Mouse (Mus musculus) midbrain, embryonic 10.5 days (tissue): Measurements from ENCODE around the gene Ms4a18. TPM values are rescaled to one million over a fixed set of nuclear protein-coding genes. Genes with fewer than 3 reads are reported as not detected.

Experiments
- DNase-seq: peaks from one replicate; pipeline ENCODE4 v3.0.0-alpha.2; 2017; ENCODE audit warnings: low spot score
- H3K27ac ChIP-seq: fragments of 300-500 bp; sonication (generic); replicated peaks from 2 replicates; pipeline ENCODE4 v1.5.1; 2016; ENCODE audit warnings: mild to moderate bottlenecking
- H3K27me3 ChIP-seq: fragments of 300-500 bp; sonication (generic); 2 replicates; pipeline ENCODE4 v1.6.1; 2016; ENCODE audit warnings: low read depth, mild to moderate bottlenecking; ENCODE audit not compliant: poor library complexity, severe bottlenecking
- H3K36me3 ChIP-seq: fragments of 300-500 bp; sonication (generic); 2 replicates; pipeline ENCODE4 v1.6.1; 2016; ENCODE audit warnings: mild to moderate bottlenecking, moderate library complexity
- H3K4me1 ChIP-seq: fragments of 300-500 bp; sonication (generic); 2 replicates; pipeline ENCODE4 v1.6.1; 2016
- H3K4me3 ChIP-seq: fragments of 300-500 bp; sonication (generic); 2 replicates; pipeline ENCODE4 v1.5.1; 2016; ENCODE audit warnings: mild to moderate bottlenecking, moderate library complexity
- H3K9me3 ChIP-seq: fragments of 300-500 bp; sonication (generic); replicated peaks from 2 replicates; pipeline ENCODE4 v1.6.1; 2016; ENCODE audit warnings: mild to moderate bottlenecking
- WGBS: fragments of 180-500 bp; shearing (Covaris S2); methylation state at CpG from one replicate; pipeline ENCODE4 v1.1.7; 2016; 5-methylcytosine and 5-hydroxymethylcytosine counted together
- polyA plus RNA-seq: library from polyadenylated mRNA; unstranded; fragments of >200 nt; fragmentation: Nextera tagmentation; extraction: Ambion mirVana; gene quantifications from 2 replicates; pipeline ENCODE4 v1.2.1, GENCODE M21; 2016

The Ms4a18 gene
- polyA plus RNA-seq, 1 experiment from 2014 or later, result not detected

DNA sequence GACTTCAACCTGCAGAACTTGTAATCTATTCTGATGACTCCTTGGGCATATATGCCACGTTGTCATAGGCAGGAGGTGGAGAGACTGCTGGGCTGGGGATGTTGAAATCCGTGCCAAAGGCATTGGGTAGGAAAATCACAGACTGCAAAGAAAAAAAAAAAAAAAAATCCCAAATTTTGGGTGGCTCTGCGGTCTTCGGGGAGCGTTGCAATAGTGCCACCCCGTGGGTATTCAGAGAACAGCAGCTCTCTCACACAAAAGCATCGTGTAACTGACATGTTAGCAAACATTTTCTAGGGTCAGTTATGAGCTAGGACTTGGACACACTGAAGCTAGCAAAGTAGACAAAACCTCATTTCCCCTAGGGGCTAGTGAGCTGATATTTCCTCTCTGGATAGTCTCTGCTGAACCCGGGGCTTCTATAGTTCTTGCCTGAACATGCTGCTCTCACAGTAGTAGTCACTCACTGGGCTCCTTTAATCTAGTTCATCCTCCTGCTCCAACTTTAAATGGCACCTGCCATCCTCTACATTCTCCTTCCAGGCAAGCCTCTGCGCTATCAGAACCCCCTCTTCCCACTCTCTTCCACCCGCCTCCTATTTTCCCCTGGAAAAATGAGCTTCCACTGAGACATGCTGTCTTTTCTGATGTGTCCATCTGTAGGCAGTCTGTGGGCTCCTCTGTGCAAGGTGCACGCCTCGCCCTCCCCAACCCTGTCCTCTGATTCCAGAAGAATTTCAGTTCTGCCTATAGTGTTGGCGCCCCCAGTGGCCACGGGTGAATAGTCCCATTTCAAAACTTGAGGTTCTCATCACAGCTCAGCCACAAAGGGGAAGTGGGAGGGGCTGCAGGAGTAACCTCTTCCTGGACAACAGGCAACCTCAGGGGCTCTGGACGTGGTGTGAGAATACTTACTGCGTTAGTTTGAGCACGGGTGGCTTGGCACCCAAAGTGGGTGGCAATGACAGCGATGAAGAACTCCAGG is 38.4 kb downstream of the Ms4a18 start:
- H3K27me3 ChIP-seq, result no peaks in the 10 kb centered on the region
- H3K36me3 ChIP-seq, result no peaks in the 10 kb centered on the region
- peaks cover 11% of the 10 kb centered on the region for H3K4me1 ChIP-seq
- WGBS, result 13% methylated on average over 18 of the region's 18 CpGs
- H3K4me3 ChIP-seq, result peak overlapping the region; percentile 26
- peak; percentile 76 for DNase-seq
- H3K9me3 ChIP-seq, result no peaks in the 10 kb centered on the region
- peak overlapping the region; percentile 25; the same call in 1 of the 2 replicates for H3K27ac ChIP-seq

DNA sequence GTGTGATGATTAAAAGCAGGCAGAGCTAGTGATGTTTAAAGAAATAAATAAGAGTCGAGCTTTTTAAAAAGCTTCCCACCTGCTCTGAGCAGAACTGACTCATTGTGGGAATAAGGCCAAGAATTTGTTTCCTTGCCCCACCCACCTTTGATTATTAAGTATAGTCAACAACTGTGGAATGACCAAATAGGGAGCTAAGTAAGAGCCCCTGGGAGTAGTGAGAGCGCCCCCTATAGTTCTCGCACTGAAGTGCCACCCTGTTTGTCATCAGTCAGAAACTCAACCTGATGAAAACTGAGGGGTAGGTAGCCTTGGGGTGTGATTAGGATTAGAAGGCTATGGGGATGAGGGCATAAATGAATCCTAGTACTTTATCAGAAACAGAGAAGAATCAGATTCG is 41.5 kb downstream of the Ms4a18 start:
- Histone ChIP-seq H3K27me3 (no peaks in the 10 kb centered on the region), H3K9me3 (0 out of 2 replicates have a peak, but pooled peaks cover 7% of the 10 kb centered on the region), H3K36me3 (no peaks in the 10 kb centered on the region), H3K4me1 (peaks cover 8% of the 10 kb centered on the region), H3K4me3 (no peak overlapping the region), H3K27ac (no peak overlapping the region)
- 60% methylated on average over 4 of the region's 4 CpGs for WGBS
- no peak for DNase-seq

DNA sequence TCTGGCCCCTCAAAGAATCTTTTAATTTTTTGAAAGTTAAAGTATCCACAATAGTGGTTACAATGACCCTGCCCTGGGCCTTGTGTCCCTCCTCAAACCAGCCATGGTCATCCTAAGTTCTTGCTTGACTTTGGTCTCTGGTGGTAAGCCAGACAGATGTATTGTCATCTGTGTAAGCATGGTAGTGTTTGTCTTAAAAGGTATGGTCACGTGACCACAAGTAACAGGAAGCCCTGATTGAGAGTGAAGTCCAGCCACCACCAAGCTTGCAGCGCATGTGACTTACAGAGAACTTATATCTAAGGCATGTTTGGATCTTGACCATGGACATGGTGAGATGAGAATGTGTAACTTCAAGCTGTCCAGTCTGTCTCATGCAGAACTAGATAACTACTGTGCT is 42.6 kb downstream of the Ms4a18 start:
- H3K27ac ChIP-seq, result no peak overlapping the region
- H3K4me3 ChIP-seq, result no peak overlapping the region
- no peaks in the 10 kb centered on the region for H3K27me3 ChIP-seq
- H3K9me3 ChIP-seq, result peaks cover 7% of the 10 kb centered on the region; the same call in 1 of the 2 replicates
- no peaks in the 10 kb centered on the region for H3K36me3 ChIP-seq
- DNase-seq, result no peak
- H3K4me1 ChIP-seq, result peaks cover 8% of the 10 kb centered on the region
- WGBS, result 86% methylated on average over 2 of the region's 2 CpGs

DNA sequence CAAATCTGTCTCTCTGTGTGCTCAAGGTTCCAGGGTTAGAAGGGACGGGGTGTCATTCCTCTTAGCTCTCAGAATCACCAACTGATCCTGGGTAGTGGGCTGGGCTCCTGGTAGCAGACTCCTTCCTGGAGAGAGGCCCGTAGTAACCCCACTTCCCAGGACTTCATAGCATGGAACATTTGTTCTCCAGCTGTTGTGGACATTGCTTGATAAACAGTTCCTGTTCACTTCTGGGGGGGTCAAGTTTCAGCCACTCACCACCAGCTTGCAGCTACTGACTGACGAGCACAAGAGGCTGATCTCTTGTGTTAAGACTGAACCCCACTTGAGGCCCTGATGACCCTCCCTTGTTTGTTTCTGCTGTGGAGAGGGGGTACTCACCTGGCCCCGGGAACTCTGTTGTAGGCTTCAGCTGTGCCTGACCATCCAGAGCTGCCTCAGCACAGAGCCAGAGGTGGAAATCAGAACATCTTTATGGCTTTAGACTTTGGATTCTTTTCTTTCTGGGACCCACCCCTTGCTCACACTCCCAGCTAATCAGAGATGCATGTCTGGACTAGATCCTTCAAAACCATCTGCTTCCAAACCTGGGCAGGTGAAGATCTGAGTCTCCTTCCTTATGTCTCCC is 43.5 kb downstream of the Ms4a18 start, which contains the start of gene Ms4a10:
TSS of gene Ms4a10 (minus strand) at position 433 of the 628 bp plus-strand sequence.
- no peaks in the 10 kb centered on the region for H3K27me3 ChIP-seq
- H3K4me3 ChIP-seq, result no peak within 1 kb of the TSS
- 68% methylated on average over 4 of the region's 4 CpGs for WGBS
- H3K4me1 ChIP-seq, result peaks cover 1% of the 10 kb centered on the region
- H3K9me3 ChIP-seq, result peaks cover 7% of the 10 kb centered on the region; the same call in 1 of the 2 replicates
- DNase-seq, result no peak
- no peak within 1 kb of the TSS for H3K27ac ChIP-seq
- no peaks in the 10 kb centered on the region for H3K36me3 ChIP-seq

DNA sequence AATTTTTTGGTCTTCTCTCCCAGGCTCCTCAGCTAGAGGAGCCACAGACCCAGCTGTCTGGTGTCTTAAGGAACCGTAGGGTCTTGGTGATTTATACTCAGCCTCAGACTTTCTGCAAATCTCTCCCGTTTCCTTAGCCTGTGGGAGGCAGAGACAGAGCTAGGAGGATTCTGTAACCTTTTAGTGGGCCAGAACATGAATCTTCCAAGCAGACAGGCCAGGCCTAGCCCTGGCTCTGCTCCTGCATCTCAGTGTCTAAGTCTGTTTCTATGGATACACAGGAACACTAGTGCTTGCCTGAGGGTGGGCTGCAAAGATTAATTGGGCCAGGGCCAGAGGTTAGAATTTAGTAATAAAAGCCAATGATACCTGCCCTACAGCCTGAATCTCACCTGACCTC is 44.6 kb downstream of the Ms4a18 start:
- no peaks in the 10 kb centered on the region for H3K4me1 ChIP-seq
- H3K27me3 ChIP-seq, result no peaks in the 10 kb centered on the region
- peaks cover 7% of the 10 kb centered on the region; the same call in 1 of the 2 replicates for H3K9me3 ChIP-seq
- H3K4me3 ChIP-seq, result no peak overlapping the region
- no peak overlapping the region for H3K27ac ChIP-seq
- H3K36me3 ChIP-seq, result no peaks in the 10 kb centered on the region
- no peak for DNase-seq
- WGBS, result 68% methylated on average over 2 of the region's 2 CpGs

DNA sequence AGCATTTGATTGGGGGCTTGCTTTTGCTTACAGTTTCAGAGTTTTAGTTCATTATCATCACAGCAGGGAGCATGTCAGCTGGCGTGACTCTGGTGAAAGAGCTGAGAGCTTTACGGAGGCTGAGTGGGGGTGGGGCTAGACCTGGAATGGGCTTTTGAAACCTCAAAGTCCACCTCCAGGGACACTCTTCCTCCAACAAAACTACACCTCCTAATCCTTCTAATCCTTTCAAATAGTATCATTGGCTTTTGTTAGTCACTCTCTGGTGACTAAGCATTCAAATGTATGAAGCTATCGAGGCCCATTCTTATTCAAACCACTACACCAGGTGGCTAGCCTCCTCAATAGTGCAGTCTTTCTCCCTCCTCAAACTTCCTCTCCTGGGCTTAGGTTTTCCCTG is 45.2 kb downstream of the Ms4a18 start:
- Histone ChIP-seq H3K9me3 (peaks cover 7% of the 10 kb centered on the region; the same call in 1 of the 2 replicates), H3K4me1 (no peaks in the 10 kb centered on the region), H3K27ac (no peak overlapping the region), H3K27me3 (no peaks in the 10 kb centered on the region), H3K36me3 (no peaks in the 10 kb centered on the region), H3K4me3 (no peak overlapping the region)
- 24% methylated on average over 3 of the region's 3 CpGs for WGBS
- no peak for DNase-seq

DNA sequence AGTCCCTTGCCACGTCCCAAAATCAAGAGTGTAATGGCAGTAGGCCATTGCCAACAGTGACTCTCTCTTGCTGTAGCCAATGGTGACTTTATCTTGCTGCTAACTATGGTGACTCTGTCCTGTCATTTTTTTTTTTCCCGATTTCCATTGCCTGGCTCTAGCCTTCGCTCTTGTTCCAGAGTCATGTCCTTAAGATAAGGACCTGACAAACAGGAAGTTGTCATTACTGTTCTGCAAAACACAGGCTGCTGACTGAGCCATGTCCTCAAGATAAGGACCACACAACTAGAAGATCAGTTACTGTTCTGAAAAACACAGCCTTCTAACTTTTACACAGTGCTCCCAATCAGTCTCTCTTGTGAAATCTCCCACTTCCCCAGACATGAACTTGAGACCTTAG is 47.4 kb downstream of the Ms4a18 start:
- 84% methylated on average over 3 of the region's 3 CpGs for WGBS
- H3K4me1 ChIP-seq, result no peaks in the 10 kb centered on the region
- peaks cover 7% of the 10 kb centered on the region; the same call in 1 of the 2 replicates for H3K9me3 ChIP-seq
- no peak overlapping the region for H3K4me3 ChIP-seq
- H3K36me3 ChIP-seq, result no peaks in the 10 kb centered on the region
- no peaks in the 10 kb centered on the region for H3K27me3 ChIP-seq
- DNase-seq, result no peak
- H3K27ac ChIP-seq, result no peak overlapping the region

DNA sequence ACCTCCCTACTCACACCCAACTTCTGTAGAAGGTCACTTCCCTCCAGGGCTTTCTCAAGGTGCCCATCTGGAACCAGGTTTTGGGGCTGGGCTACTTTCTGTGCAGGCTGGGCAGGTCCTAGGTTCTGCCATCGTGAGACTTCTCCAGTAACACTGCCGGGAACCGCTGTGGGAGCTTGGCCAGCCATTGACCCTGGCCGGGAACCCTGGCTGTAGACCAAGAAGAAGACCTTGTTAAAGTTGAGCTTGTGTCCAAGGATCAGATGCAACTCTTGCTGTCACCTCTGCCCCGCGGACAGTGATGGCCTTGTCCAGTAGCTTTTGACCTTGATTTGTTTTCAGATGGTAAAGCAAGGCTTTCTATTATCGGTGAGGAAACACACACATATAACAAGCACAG is 49.3 kb downstream of the Ms4a18 start:
- 94% methylated on average over 7 of the region's 7 CpGs for WGBS
- no peaks in the 10 kb centered on the region for H3K4me1 ChIP-seq

DNA sequence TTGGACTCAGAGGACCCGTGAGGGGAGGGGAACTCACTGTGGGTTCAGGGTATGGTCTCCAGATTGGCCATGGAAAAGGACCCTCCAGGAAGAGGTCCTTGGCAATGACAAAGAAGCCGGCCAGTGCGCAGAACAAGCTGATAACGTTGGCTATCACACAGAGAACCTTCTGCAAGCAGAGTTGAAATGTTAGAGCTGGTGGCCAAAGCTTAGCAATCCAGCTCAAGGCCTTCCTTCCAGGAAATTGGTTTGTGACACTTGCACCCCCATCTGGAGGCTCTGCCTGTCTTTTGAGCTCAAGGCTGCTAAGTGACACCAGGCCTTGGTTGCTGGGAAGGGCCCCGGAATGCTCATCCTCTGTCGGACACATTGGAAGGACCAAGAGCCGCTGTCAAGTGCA is 52.1 kb downstream of the Ms4a18 start:
- DNase-seq, result no peak
- no peaks in the 10 kb centered on the region for H3K36me3 ChIP-seq
- H3K27me3 ChIP-seq, result no peaks in the 10 kb centered on the region
- 86% methylated on average over 7 of the region's 7 CpGs for WGBS
- no peaks in the 10 kb centered on the region for H3K4me1 ChIP-seq
- no peaks in the 10 kb centered on the region for H3K9me3 ChIP-seq
- no peak overlapping the region for H3K4me3 ChIP-seq
- H3K27ac ChIP-seq, result no peak overlapping the region

More for the DNA sequence above, 49.3 kb downstream of the Ms4a18 start:
- no peak for DNase-seq
- H3K27me3 ChIP-seq, result no peaks in the 10 kb centered on the region
- H3K27ac ChIP-seq, result no peak overlapping the region
- peaks cover 7% of the 10 kb centered on the region; the same call in 1 of the 2 replicates for H3K9me3 ChIP-seq
- H3K36me3 ChIP-seq, result no peaks in the 10 kb centered on the region
- no peak overlapping the region for H3K4me3 ChIP-seq

DNA sequence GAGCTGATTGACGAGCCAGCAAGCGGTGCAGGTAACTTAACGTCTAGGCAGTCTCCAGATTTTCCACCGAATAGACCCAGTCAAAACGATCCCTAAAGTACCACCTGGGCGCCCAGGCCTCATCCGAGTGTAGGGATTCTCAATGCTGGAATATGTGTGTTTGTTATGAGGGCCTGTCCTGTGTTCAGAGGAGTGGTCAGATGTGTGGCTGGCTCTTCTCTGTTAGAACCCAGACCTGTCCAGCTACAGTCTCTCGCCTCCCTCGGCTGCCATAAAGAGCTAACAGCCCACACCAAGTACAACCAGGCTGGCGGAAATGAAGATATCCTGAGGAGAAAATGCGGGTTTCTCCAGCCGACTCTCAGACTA is 57.9 kb downstream of the Ms4a18 start:
- WGBS, result 52% methylated on average over 12 of the region's 12 CpGs
- Histone ChIP-seq H3K36me3 (no peaks in the 10 kb centered on the region), H3K4me3 (no peak overlapping the region), H3K9me3 (no peaks in the 10 kb centered on the region), H3K4me1 (peaks cover 5% of the 10 kb centered on the region), H3K27me3 (no peaks in the 10 kb centered on the region), H3K27ac (no peak overlapping the region)
- no peak for DNase-seq

DNA sequence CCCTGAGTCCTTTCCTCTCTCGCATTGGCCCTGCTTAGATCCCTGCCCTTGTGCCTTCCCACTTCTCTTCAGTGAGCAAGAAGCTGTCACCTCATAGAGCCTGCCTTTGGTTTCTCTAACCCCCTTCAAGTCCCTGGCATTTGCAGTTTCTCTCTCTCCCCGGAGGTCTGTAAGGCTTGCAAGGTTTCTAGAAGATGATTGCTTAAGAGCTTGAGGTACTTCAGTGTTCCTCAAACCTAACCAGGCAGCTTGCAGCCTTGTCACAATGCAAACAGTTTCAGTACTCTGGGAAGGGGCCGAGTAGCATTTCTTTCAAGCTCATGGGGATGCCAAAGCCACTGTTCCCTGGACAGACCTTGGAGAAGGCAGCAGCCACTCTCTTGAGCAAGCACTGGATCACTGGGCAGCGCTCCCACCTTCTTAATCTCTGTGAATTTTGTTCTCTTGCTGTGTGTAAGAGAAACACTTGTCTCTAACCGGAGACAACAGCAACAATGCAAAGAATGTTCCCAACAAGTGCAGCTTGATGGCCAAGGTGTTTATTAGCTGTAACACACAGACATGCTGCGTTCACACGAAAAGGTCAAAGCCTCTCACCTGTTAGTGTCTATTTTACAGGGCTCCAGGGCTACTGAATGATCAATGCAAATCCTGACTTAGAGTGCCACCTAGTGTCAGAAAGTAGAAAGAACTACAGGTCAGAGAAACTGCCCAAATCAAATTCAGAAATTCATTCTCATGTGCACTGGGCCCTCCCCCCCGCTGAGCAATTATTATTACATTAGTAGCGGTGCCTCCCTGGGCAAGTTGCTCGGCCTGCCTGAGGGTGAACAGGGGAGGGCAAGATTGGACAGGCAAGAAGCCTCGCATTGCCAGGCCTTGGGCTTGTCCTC is 58.5 kb downstream of the Ms4a18 start:
- Histone ChIP-seq H3K9me3 (no peaks in the 10 kb centered on the region), H3K36me3 (no peaks in the 10 kb centered on the region), H3K27ac (no peak overlapping the region), H3K4me1 (peaks cover 5% of the 10 kb centered on the region), H3K4me3 (no peak overlapping the region), H3K27me3 (no peaks in the 10 kb centered on the region)
- WGBS, result 39% methylated on average over 11 of the region's 11 CpGs
- peak; percentile 36 for DNase-seq
